Mouse (Mus musculus) left cerebral cortex, postnatal 25 days (tissue): ENCODE results near the gene Zfp341. TPM values are rescaled to one million over a fixed set of nuclear protein-coding genes. Genes with fewer than 3 reads are reported as not detected.
A peak's percentile ranks its signal among the peaks of the same experiment; 100 is the strongest.

ENCODE experiments used
- DNase-seq, 2 experiments: peaks; one replicate each; pipeline ENCODE4 v3.0.0; 2022; ENCODE audit warnings: low spot score in 2 of 2, mixed read lengths in 1 of 2
- intact Hi-C: fragments of 180-260 bp; cut with DNase I; formaldehyde crosslinking; loops from one replicate; pipeline ENCODE4 v1.15.1; 2025
- total RNA-seq, 2 experiments: library from RNA; stranded (reverse); gene quantifications; 2 replicates each; pipeline ENCODE4 v1.2.3; 2021

Zfp341 gene
- total RNA-seq, 2 experiments from 2014 or later = 12.1 to 13.1 TPM

DNA sequence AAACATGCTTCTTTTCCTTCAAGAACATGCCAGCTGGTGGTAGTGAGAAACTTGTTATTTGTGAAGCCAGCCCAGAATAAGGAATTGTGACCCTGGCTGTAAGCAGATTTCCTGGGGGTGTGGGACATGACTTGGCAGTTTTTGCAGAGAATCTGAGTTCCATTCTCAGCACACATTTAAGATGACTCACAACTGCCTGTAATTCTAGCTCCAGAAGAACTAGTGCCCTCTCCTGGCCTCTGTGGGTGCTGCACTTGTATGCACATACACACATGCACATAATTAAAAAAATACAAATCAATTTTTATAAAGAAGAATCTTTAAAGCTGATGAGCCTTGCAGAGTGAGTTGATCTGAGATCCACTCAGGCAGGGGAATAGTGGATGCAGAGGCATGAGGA is 11.0 kb downstream of the Zfp341 start:
- DNase-seq = no peak
- intact Hi-C loops = no loop called here

DNA sequence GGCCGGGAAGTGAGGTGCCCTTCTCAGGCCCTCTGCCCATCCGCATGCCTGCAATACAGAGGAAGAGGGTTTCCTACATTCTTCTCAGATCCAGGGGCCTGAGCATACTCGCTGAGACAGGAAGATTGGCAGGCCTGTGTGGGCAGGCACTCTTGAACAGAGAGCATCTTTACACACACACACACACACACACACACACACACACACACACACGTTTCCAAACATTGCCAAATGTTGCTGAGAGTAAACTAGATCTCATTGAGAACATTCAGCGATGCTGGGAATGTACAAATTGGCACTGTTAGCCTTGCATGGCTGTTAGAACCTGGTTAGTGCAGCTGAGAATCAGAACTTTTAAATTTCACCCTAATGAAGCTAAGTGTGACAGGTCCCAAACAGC is 17.4 kb downstream of the Zfp341 start:
- no peak for DNase-seq
- intact Hi-C loops = no loop called here

DNA sequence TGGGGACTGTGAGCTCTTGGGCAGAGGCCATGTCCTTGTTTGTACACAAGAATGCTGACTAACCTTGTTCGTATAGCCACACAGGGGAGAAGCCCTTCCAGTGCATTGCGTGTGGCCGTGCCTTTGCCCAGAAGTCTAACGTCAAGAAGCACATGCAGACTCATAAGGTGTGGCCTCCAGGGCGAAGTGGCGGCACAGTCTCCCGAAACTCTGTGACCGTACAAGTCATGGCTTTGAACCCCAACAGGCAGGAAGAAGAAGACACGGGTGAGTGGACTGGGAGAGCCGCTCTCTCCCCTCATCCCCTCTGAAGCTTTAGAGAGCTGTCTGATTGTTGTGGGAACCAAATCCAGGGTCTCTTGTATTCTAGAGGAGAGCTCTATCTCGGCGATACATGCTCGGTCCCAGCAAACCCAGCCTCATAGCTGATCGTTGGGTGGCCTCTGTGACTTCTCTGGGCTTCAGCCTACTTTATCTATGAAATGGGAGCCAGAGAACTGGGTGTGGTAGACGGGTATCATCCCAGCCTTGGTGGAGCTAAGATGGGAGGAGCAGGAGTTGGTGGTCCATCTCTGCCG is 19.2 kb downstream of the Zfp341 start:
- DNase-seq = no peak
- intact Hi-C loops = no loop called here

DNA sequence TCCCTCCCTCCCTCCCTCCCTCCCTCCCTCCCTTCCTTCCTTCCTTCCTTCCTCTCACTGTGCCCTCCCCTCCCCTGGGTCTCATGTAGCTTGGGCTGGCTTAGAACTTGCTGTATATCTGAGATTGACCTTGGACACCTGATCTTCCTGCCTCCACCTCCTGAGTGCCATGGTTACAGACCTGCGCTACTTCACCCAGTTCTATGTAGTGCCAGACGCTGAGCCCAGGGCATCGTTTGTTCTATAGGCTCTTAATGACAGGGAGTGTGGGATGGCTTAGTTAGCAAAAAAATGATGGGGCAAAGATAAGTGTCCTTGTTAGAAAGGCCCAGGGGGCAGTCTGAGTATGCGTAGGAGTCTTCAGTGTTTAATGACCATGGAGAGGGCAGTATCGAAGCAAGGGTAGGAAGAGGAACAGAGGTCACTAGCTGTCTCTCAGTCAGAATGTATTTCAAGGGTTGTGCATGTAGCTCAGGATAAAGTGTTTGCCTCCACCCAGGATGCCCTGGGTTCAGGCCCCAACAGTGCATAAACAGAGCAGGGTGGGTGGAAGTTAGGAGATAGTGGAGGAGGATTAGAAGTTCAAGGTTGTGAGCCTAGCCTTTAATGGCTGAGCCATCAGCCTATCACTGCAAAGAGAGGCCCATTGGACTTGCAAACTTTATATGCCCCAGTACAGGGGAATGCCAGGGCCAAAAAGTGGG is 20.1 kb downstream of the Zfp341 start:
- DNase-seq = no peak
- intact Hi-C loops = no loop called here

DNA sequence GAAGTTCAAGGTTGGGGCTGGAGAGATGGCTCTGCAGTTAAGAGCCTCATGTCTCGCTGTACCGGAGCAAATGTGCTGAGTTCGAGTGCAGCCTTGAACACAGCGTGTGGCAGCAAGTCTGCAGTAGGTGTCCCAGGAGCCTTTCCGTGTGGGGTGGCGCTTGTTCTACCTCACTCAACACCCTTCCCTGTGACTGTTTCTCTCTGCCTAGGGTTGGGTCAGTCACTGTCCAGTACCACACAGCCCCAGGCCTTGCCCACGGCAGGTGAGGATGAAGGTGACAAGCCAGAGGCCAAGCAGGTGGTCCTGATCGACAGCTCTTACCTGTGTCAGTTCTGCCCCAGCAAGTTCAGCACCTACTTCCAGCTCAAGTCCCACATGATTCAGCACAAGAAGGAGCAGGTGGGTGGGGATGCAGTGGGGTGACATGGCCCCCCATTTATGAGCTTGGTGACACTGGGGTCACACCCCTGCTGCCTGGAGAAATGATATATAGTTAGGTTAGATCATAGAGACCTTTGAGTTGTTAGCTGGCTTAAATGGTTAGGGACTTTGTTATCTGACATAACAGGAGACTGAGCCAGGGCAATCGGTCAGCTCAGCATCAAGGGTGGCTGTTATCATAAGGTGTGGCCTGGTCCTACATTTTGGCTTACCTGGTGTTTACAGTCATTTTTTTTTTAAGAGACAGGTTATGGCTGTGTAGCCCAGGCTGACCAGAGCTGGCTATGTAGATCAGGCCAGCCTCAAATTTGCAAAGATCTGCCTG is 21.0 kb downstream of the Zfp341 start:
- DNase-seq = no peak
- intact Hi-C loops = no loop called here

DNA sequence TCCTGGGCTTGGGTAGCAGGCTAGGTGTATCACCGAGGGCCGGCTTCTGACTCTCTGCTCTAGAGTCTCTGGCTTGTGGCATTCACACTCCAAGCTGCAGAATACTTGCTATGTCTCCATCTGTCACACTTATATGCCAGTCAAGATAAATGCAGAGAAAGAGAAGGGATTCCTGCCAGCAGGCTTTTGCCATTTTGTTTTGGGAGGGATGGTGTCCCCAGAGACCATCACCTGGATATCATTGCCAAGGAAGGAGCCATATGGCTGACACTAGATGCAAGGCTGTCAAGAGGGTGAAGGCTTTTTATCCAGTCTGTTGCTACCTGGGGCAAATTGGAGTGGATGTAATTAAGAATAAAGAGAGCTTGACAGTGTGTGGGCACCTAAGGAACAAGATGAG is 22.7 kb downstream of the Zfp341 start:
- intact Hi-C loops = no loop called here
- no peak for DNase-seq

DNA sequence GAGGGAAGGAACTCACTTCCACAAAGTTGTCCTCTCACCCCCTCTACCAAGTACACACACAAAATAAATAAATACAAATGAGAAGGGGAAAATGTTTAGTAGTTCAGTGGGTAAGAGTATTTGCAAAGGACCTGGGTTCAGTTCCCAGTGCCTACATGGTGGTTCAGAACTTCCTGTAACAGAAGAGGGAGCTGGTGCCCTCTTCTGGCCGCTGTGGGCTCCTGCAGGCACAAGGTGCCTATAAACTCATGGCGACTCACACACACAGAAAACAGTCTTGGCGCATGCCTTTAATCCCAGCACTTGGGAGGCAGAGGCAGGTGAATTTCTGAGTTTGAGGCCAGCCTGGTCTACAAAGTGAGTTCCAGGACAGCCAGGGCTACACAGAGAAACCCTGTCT is 25.4 kb downstream of the Zfp341 start:
- intact Hi-C loops = no loop called here
- DNase-seq = no peak

DNA sequence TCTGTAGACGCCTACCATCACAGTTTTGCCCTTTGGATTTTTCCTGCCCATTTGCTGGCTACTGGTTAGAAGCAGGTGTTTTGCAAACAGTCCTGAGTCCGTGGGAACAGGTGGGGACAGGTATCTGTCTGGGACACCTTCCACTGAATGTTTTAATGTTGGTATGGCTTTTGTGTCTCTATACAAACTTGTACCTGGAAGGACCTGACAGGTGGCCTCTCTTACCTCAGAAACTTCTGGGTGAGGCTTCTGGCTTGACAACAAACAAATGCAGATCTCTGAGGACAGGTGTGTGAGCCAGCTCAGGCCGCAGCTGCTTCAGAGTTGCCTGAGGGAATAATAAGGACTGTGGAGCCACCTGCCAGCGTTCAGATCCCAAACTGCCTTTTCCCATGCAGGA is 26.0 kb downstream of the Zfp341 start:
- intact Hi-C loops = no loop called here
- DNase-seq = no peak

DNA sequence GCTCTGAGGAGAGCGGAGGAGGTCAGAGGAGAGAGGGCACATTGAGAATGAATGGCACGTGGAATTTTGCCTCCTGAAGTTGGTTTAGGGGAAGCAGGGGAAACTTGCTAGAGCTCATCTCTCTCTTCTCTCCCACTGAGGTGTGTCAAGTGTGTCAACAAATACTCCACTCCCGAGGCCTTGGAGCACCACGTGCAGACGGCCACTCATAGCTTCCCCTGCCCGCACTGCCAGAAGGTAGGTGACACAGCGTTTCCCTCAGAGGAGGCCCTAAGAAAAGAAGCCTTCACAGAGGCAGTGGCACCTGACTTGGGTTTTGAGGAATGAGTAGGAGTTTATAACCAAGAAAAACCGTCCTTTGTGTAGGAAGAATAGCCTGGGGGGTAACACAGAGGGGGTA is 28.1 kb downstream of the Zfp341 start:
- intact Hi-C loops = no loop called here

DNA sequence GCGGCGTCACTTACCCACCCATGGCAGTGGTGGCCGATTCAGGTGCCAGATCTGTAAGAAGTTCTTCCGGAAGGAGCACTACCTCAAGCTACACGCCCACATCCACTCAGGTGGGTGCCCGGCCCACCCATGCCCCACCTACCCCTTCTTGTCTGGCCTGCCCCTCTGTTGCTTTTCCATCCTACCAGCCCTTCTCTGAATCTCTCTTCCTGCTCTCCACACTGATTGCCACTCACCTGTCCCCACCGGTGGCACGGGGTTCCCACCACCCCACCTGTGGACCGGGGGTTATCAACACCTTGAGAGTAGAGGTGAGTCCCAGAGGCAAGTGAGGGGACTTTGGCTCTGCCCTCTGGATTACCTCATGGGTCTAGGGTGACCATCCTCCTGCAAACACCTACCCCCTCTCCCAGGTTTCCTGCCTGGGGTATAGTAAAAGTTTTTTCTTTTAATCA is 28.9 kb downstream of the Zfp341 start:
- intact Hi-C loops = no loop called here
- DNase-seq = no peak

More for the DNA sequence above, 28.1 kb downstream of the Zfp341 start:
- DNase-seq = no peak

DNA sequence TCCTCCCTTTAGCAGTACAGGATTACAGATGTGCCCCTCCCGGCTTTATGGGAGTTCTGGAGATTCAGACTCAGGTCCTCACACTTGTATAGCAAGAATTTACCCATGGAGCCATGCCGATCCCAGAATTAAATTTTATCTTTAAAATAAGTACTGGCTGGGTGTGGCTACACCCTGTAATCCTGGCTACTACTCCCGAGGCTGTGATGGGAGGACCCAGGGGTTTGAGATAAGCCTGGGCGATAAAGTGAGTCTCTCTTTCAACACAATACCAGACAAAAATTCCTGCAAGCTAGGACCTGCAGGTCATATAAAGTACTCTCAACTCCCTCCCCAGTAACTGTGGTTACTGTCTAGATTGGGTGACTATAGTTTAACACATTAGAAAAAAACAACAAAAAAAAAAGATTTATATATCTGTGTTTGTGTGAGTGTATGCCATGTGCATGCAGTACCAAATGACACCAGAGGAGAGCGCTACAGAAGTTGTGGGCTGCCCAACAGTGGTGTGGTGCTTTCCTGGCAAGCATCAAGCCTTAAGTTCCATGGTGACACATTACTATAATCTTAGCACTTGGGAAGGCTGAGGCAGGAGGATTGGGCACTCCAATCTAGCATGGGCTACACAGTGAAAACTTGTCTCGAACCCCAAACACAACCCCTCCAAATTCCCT is 29.8 kb downstream of the Zfp341 start:
- intact Hi-C loops = no loop called here

DNA sequence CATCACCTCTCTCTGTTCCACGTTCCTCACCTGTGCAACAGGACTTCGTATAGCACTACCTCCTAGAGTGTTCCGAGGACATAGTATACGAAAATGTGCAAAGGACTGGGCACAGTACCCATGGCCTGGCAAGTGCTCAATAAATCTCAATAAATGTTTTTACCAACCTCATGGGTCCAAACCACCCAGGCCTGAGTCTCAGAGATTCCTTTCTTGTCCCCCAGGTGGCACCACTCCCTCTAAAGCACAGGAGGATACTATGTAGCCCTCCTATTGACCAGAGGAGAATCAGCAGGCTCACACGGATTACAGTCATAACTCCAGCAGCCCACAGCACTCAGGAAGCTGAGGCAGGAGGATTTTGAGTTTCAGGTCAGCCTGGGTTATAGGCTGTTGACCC is 33.5 kb downstream of the Zfp341 start:
- DNase-seq = peak in 1 of 2 experiments; percentile 31
- intact Hi-C loops = no loop called here

More for the DNA sequence above, 29.8 kb downstream of the Zfp341 start:
- no peak for DNase-seq

DNA sequence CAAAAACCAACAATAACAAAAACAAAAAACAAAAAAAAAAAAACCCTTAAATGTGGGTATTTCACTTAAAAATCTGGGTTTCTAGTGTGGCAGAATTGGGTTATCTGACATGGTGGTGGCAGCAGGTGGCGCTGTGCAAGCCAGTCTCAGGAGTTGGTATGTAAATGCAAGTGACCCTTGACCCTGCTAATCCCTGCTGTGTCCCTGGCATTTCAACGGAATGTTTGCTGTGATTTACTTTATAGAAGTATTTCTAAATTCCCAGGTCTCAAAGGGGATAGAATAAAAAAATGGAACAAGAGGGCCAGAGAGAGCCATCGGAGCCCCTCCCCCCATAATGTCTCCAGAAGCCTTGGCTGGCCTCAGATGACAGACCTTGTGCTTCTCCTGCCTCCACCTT is 35.0 kb downstream of the Zfp341 start:
- DNase-seq = peak in 1 of 2 experiments; percentile 19

DNA sequence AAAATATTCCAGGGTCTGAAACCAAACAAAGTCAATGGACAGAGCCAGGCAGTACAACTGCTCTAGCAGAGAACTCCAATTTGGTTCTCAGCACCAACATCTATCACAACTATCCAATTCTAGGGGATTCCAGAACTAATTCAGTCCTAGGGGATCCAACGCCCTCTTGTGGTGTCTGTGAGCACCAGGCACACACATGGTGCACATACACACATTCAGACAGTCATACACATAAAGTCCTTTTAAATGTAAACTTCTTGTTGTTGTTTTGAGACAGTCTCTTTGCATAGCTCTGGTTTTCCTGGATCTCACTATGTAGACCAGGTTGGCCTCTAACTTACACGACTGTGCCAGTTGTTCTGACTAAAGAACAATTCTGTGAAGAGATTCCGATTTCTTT is 37.3 kb downstream of the Zfp341 start:
- intact Hi-C loops = no loop called here
- DNase-seq = no peak

More for the DNA sequence above, 35.0 kb downstream of the Zfp341 start:
- intact Hi-C loops = loop anchor here (2.0 kb wide), 1 partner anchor 295 kb away; no protein-coding TSS in a partner anchor

DNA sequence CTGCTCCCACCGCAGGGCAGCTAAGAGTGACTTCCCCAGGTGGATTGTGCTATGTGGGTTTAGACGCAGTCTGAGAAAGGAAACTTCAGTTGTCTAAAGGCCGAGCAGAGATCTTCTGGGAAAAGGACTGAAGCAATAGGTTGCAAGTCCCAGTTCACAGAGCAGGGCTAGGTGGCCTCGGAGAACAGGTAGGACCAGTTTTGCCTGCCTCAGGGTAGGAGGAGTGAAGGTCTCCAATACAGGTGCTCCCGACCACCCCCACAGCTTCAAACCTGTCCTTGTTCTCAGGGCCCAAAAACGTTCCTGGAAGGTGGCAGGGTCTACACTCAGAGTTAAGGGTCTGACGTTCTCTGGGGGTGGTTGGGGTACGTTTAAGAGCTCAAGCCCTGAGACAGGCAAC is 38.3 kb downstream of the Zfp341 start, which contains the start of gene Chmp4b:
Gene Chmp4b, plus strand, starts transcription at position 343 of the 400 bp plus-strand sequence.
- intact Hi-C loops = no loop called here
- DNase-seq = no peak

DNA sequence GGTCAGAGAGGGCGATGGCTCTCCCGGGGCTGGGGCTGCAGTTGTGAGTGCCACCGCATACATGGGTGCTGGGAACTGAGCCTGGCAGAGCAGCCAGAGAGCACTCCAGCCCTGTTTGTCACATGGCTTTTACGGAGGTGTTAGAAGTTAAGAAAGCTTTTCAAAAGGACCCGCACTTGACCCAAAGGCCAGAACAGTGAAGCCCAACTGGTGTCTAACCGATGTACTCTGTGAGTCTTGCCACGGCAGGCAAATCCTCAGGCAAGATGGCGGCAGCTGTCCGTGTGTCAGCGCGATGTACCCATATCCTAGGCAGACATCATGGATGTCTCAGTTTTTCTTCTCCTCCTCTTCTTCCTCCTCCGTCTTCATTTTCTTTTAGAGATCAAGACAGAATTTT is 41.9 kb downstream of the Zfp341 start:
- intact Hi-C loops = loop anchor here (5.0 kb wide), 1 partner anchor 137 kb away; the partner anchor contains the start of genes Raly and a
- no peak for DNase-seq

DNA sequence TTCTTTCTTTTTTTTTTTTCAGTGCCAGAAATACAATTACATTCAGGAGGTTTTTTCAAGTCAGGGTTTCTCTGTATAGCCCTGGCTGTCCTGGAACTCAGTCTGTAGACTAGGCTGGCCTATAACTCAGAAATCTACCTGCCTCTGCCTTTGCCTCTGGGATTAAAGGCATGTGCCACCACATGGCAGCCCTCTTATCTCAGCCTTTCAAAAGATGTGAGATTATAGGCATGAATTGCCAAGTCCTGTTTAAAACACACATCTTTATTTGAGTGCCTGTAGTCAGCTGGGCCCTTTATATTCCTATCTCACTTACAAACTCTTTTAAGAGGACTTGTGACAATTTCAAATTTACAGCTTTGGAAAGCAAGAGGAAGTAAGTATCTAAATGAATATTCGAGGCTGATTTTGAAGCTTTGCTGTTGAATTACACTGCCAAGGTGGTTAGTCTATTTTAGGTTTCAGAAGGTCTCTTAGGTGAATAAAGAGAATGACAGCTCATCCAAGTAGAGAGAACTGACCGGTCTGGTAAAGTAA is 42.8 kb downstream of the Zfp341 start:
- DNase-seq = no peak
- intact Hi-C loops = loop anchor here (5.0 kb wide), 1 partner anchor 136 kb away; the partner anchor contains the start of genes Raly and a

DNA sequence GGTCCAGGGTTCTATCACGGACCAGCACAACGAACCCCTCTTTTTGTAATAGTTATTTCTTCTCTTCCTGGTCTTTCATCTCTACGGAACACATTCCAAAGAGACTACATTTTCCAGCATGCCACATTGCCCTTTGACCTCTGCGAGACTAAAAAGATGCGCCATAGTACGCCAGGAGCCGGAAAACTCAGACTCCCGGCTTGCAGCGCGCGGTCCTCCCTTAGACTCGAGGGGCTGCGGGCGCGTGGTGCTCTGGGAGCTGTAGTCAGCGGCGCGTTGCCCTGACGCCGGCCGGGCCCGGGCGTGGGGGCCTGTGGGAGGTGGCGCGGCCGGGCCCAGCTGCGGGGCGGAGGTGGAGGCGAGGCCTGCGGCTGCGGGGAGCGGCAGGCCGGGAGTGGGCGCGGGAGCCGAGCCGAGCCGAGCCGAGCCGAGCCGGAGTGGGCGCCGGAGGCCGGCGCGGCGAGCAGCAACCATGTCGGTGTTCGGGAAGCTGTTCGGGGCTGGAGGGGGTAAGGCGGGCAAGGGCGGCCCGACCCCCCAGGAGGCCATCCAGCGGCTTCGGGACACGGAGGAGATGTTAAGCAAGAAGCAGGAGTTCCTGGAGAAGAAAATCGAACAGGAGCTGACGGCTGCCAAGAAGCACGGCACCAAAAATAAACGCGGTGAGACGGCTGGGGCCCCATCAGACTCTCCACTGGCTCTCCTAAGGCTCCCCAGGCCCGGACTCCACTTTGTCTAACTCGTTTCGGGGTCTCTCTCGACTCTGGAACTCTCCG is 43.8 kb downstream of the Zfp341 start:
- intact Hi-C loops = loop anchor here (5.0 kb wide), 1 partner anchor 135 kb away; the partner anchor contains the start of genes Raly and a
- DNase-seq = peak; percentile 98 to 99
